Mouse (Mus musculus) left cerebral cortex, adult 8-10 months (tissue): ENCODE results near the gene Rora. TPM values are rescaled to one million over a fixed set of nuclear protein-coding genes. Genes with fewer than 3 reads are reported as not detected.
A peak's percentile ranks its signal among the peaks of the same experiment; 100 is the strongest.

Source experiments
- DNase-seq, 2 experiments: peaks; one replicate each; pipeline ENCODE4 v3.0.0; 2022; ENCODE audit warnings: low spot score in 2 of 2
- total RNA-seq, 4 experiments: library from RNA; stranded (reverse); gene quantifications; 2 replicates each; pipeline ENCODE4 v1.2.4; 2022

Gene Rora
- total RNA-seq, 4 experiments from 2014 or later = 63.5 to 74.1 (median 72.9) TPM

- DNase-seq = no peak
These were observed 680.1 kb downstream of the Rora start for GRCm38 (mm10) chr9:69333654-69334053.

DNA sequence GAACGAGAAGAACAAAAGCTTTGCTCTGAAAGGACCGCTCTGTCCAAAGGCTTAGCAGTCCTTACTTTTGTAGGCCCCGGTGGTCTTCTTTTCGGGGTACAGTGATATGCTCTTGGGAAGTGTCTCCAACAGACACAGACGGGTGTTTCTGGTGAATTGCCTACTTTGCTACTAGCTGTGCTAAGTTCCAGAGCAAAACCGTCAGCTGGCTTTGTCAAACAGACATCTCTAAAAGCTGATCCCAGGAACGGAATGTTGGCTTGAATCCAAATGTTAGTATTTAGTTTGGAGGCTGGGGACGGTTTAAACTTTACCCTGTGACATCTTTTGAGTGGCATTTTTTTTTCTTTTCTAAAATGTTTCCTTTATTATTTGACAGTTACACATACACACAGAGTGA lies 680.5 kb downstream of the Rora start:
- no peak for DNase-seq

DNA sequence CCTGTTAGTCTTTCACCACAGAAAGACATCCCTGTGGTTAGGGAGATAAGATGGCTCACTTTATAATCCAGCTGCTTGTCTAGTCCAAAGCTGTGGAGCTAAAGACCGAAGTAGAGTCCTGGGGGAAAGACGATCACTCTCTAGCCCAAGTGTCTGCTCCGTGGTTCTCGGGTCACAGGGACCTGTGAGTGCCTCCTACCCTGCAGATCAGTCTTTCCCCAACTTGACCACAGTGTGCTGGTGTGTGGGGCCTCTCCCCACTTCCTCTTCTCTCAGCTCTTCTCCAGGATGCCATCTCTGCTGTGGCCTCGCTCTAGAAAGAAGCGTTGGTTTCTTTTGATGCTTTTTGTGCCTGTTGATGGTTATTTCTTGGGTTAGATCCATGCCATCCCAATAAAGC lies 682.5 kb downstream of the Rora start:
- no peak for DNase-seq

DNA sequence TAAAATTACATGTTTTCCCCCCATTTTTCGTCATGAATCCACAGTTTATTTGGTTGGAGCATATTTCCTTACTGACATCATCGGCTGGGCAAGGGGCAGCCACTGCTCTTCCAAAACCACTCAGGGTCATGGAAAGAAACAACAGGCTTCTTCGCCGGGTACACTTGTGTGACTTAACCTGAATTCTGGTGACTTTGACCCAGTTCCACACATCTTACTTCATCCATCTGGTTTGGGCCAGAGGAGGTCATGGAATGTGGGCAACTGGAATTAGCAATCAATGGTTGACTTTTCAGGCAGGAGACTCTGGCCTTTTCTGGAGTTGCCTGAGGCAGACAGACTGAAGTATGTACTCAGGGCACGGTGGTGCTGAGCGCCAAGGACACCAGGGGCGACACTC lies 685.6 kb downstream of the Rora start:
- no peak for DNase-seq

DNA sequence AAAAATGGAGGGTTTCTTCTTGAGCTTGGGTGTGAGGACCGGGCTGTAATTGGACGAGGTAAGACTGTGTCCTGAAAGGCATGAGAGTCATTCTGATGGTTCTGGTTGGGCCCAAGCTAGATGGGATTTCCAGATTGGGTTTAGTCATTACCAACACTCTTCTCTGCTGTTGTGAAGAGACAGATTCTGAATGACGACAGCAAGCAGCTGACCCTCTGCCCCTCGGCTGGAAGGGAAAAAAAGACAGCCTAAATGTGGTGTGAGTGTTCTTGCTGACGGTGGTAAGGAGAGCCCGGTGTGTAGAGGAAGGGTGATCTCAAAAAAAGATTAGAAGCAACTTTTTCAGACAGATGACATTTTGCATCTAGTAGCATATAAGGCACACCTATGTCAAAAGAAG lies 686.2 kb downstream of the Rora start:
- DNase-seq = no peak

GRCm38 (mm10) chr9:69340421-69340820 lies 686.8 kb downstream of the Rora start:
- no peak for DNase-seq

DNA sequence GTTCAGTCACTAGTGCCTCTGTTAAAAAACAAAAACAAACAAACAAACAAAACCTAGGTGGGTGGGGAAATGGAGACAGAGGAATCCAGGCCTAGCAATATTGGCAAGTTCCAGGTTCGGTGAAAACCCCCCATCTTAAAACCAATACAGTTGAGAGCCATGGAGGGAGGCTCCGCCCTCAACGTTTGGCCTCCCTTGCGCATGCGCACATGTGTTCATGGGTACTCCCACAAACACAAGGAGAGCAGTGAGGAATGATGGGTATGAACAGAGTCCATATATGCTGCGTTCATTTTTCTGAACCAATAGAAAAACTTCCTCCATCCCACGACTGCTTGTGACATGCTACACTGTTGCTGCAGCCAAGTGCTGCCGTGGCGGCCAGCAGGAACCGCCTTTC lies 690.3 kb downstream of the Rora start:
- DNase-seq = no peak

- no peak for DNase-seq
These were observed 692.0 kb downstream of the Rora start for GRCm38 (mm10) chr9:69345550-69345949.

GRCm38 (mm10) chr9:69347796-69348195 lies 694.2 kb downstream of the Rora start:
- no peak for DNase-seq

GRCm38 (mm10) chr9:69349537-69349936 lies 696.0 kb downstream of the Rora start:
- DNase-seq = no peak

DNA sequence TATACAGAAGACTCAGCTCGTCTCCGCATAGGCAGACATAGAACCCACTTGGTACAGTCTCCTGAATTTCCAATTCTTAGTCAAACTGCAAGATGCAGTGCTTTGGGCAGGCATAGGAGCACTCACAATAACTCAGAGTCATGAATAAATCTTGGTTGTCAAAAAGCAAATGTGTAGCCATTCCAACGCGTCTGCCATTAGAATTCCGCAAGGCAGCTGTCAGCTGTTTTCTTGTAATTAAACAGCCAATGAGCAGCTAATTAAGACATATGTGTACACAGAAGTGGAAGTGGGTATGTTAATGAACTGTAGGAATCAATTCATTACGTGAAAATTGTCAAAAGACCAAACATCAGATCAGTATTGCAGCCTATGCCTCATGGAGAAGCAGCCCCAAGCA lies 700.6 kb downstream of the Rora start:
- no peak for DNase-seq

GRCm38 (mm10) chr9:69357834-69358233 lies 704.2 kb downstream of the Rora start:
- peak in 1 of 2 experiments; percentile 51 for DNase-seq

GRCm38 (mm10) chr9:69358797-69359196 lies 705.2 kb downstream of the Rora start:
- DNase-seq = no peak

- no peak for DNase-seq
These were observed 708.4 kb downstream of the Rora start for GRCm38 (mm10) chr9:69361951-69362445.

GRCm38 (mm10) chr9:69362766-69363165 lies 709.2 kb downstream of the Rora start:
- no peak for DNase-seq

DNA sequence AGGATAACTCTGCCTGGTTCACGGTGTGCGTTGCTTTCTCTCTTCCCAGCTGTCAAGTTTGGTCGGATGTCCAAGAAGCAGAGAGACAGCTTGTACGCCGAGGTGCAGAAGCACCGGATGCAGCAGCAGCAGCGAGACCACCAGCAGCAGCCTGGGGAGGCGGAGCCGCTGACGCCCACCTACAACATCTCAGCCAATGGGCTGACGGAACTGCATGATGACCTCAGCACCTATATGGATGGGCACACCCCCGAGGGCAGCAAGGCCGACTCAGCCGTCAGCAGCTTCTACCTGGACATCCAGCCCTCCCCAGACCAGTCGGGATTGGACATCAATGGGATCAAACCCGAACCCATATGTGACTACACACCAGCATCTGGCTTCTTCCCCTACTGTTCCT lies 710.5 kb downstream of the Rora start:
- no peak for DNase-seq

- no peak for DNase-seq
These were observed 713.5 kb downstream of the Rora start for GRCm38 (mm10) chr9:69367055-69367454.

DNA sequence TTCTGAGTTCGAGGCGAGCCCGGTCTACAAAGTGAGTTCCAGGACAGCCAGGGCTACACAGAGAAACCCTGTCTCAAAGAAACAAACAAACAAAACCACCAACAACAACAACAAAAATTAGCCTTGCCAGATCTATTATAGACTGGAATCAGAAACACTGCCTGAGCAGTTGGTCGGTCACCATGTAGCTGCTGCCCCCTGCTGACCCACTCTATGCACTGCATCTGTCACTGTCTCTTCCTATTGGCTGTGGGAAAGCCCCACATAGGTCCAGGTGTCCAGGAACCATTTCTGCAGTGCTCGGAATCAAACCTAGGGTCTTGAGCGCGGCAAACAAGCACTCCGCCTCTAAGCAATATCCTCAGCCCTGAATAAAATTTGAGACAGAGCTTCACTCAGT lies 714.5 kb downstream of the Rora start:
- DNase-seq = peak; percentile 20 to 60

GRCm38 (mm10) chr9:69371046-69371724 lies 717.6 kb downstream of the Rora start:
- no peak for DNase-seq

DNA sequence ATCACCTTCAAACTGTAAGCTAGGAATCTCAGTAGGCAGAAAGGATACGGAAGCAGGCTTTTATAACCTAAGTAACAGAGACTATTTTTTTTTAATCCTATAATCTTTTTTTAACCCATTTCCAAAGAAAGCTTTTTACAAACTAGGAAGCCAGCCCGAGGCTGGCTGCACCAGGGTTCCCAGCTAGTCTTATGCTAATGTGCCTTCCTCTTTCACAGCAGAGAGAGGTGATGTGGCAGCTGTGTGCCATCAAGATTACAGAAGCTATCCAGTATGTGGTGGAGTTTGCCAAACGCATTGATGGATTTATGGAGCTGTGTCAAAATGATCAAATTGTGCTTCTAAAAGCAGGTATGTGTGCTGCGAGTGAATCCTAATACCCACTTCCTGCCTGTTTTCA lies 719.3 kb downstream of the Rora start:
- no peak for DNase-seq

DNA sequence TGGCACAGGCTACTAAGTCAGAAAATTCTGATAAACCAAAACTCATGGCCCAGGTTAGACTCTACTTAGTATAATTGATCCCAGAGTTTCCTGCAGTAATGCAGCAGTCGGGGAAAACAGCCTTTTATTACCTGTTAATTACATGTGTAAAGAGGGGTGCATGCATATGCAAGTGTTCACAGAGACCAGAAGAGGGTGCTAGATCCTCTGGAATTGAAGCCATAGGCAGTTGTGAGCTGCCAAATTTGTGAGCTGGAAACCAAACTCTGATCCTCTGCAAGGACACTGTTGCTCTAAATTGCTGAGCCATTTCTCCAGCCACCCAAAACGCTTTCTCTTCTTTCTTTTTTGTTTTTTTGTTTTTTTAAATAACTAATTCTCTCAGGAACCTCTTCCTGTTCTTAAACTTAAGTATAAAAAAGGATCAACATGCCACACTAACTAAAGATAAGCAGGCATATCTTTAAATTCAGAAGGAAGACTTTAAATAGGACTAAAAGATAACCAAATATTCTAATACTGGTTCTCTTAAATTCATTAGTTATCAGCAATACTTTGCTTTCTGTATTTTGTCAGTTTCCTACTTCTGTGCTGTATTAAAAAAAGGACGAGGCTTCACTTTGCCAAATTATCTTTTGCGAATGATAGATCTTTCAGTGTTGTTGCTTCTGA lies 723.5 kb downstream of the Rora start:
- no peak for DNase-seq

DNA sequence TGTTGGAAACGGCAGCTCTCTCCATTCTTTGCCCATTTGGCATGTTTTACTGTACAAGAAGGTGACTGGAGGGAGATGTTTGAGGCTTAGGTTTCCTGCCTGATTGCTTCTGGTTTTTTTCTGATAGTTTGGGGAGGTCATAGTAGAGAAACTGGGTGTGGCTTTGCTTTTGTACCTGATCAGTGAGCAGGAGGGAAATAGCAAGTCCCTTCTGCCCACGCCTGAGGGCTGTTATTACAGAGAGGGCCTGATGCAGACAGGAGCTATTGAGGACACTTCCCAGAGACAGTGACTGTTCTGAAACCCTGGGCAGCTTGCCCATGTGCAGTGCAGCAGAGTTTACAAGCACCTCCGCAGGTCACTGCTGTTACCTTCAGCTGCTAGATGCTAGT lies 724.1 kb downstream of the Rora start:
- no peak for DNase-seq

DNA sequence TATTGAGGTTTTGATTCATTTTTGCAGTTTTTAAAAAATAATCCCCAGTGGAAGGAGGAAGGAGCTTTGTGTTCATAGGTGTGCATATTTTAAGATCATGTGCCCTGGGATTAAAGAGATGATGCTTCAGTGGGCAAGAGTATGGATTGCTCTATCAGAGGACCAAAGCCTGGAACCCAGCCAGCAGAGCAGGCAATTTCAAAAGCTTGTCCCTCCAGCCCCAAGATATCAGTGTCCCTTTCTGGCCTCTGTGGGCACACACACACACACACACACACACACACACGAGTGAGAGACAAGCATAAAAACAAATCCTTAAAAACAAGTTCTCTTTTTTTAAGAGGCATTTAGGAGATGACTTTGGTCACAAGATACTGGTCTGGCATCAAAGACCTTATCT lies 727.0 kb downstream of the Rora start:
- DNase-seq = no peak
